Mouse (Mus musculus): ENCODE results near the gene Gpc5.

The Gpc5 gene

DNA sequence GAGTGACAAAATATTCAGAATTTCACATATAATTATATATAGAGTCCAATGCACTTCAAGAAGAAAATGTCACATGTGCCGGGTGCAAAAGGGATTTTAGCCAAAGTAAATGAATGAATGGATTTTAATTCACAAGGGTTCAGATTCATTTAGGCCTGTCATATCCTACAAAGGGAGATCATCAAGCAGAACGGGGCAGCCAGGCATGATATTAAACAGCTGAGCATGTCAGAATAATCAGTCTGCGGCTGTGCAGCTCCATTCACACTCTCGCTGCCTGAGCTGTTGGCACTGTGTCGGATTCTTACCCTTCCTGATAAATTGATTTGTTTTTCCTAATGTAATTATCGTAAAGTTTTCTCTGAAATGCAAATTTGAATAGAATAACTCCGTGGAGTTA is 524.8 kb downstream of the Gpc5 start:
- in situ Hi-C loops (cut with MboI; ENCODE audit: low pct_unique_long_range_greater_than_20kb in 1 of 2, low sequenced_read_pairs in 2 of 2, unreplicated experiment in 1 of 2), result no loop called here

DNA sequence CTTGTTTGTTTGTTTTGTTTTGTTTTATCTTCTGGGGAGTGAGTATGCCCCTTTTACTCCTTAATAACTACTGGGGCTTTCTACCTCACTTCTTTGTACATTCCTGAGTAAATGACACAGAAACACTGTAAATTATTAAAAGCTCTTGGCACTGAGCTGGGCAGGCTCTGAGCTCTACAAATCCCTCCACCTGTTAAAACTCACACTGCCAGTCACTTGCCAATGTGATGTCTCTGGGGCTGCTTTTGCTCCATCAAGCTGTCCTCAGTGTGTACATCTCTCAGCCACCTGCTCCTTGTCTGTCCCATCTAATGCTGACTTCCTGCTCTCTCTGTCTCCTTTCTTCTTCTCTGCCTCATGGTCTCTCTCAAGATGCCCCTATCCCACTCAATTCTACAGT is 528.5 kb downstream of the Gpc5 start:
- in situ Hi-C loops (cut with MboI; ENCODE audit: low pct_unique_long_range_greater_than_20kb in 1 of 2, low sequenced_read_pairs in 2 of 2, unreplicated experiment in 1 of 2), result no loop called here

GRCm38 (mm10) chr14:115631160-115631898 is 539.3 kb downstream of the Gpc5 start:
- in situ Hi-C loops (cut with MboI; ENCODE audit: low pct_unique_long_range_greater_than_20kb in 1 of 2, low sequenced_read_pairs in 2 of 2, unreplicated experiment in 1 of 2), result no loop called here

GRCm38 (mm10) chr14:115633311-115633710 is 541.3 kb downstream of the Gpc5 start:
- in situ Hi-C loops (cut with MboI; ENCODE audit: low pct_unique_long_range_greater_than_20kb in 1 of 2, low sequenced_read_pairs in 2 of 2, unreplicated experiment in 1 of 2), result no loop called here

DNA sequence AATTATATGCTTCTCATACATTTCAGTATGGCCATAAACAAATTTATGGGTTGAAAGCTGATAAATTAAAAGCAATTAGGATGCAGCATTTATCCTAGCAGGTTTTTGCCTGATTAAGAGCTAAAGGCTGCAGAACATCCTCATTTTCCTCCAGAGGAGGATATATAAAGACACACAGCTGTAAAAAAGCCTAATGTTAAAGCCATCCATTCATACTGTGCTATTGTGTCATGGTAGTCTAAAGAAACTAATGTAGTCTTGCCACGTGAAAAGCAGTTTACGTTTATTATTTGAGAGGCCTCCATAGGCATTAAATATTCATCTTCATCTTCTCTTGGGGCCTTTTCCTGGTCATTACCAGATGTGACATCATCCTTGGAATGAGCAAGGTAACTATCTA is 587.9 kb downstream of the Gpc5 start:
- in situ Hi-C loops (cut with MboI; ENCODE audit: low pct_unique_long_range_greater_than_20kb in 1 of 2, low sequenced_read_pairs in 2 of 2, unreplicated experiment in 1 of 2), result no loop called here

- in situ Hi-C loops (cut with MboI; ENCODE audit: low pct_unique_long_range_greater_than_20kb in 1 of 2, low sequenced_read_pairs in 2 of 2, unreplicated experiment in 1 of 2), result no loop called here
Measured at GRCm38 (mm10) chr14:115746013-115746412, 654.0 kb downstream of the Gpc5 start.

GRCm38 (mm10) chr14:115760241-115760640 is 668.2 kb downstream of the Gpc5 start:
- in situ Hi-C loops (cut with MboI; ENCODE audit: low pct_unique_long_range_greater_than_20kb in 1 of 2, low sequenced_read_pairs in 2 of 2, unreplicated experiment in 1 of 2), result no loop called here

GRCm38 (mm10) chr14:115779382-115780177 is 687.6 kb downstream of the Gpc5 start:
- in situ Hi-C loops (cut with MboI; ENCODE audit: low pct_unique_long_range_greater_than_20kb in 1 of 2, low sequenced_read_pairs in 2 of 2, unreplicated experiment in 1 of 2), result no loop called here

- in situ Hi-C loops (cut with MboI; ENCODE audit: low pct_unique_long_range_greater_than_20kb in 1 of 2, low sequenced_read_pairs in 2 of 2, unreplicated experiment in 1 of 2), result no loop called here
Measured at GRCm38 (mm10) chr14:115804751-115805150, 712.7 kb downstream of the Gpc5 start.

GRCm38 (mm10) chr14:115819021-115819420 is 727.0 kb downstream of the Gpc5 start:
- in situ Hi-C loops (cut with MboI; ENCODE audit: low pct_unique_long_range_greater_than_20kb in 1 of 2, low sequenced_read_pairs in 2 of 2, unreplicated experiment in 1 of 2), result no loop called here

DNA sequence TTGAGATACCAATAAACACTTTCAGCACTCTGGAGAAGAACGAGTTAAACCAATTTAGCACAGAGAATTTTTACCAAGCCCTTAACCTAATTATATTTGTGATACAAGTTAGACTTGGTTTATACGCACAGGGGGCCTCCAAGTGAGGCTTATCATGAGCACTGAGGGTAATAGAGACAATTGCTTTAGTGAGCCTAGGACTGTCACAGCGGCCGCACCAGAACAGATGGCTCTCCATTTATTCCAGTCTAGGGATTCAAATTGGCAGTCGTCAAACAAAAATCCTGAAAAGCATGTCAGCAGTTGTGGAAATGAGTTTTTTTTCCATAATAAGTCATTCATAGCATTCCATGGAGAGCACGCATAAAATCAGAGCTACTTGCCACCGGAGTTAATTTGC is 729.6 kb downstream of the Gpc5 start:
- in situ Hi-C loops (cut with MboI; ENCODE audit: low pct_unique_long_range_greater_than_20kb in 1 of 2, low sequenced_read_pairs in 2 of 2, unreplicated experiment in 1 of 2), result no loop called here

DNA sequence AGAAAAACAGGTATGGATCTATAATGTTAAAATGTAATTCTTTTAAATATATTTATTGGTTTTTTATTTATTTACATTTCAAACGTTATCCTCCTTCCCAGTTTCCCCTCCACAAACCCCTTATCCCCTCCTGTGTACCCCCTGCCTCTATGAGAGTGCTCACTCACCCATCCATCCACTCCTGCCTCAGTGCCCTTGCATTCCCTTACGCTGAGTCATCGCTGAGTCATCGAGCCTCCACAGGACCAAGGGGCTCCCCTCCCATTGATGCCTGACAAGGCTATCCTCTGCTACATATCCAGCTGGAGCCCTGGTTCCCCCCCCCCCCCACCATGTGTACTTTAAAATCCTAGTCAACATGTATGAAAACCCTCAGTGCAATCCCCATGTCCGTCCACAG is 738.5 kb downstream of the Gpc5 start:
- in situ Hi-C loops (cut with MboI; ENCODE audit: low pct_unique_long_range_greater_than_20kb in 1 of 2, low sequenced_read_pairs in 2 of 2, unreplicated experiment in 1 of 2), result no loop called here

- in situ Hi-C loops (cut with MboI; ENCODE audit: low pct_unique_long_range_greater_than_20kb in 1 of 2, low sequenced_read_pairs in 2 of 2, unreplicated experiment in 1 of 2), result no loop called here
Measured at GRCm38 (mm10) chr14:115831219-115831755, 739.3 kb downstream of the Gpc5 start.

- in situ Hi-C loops (cut with MboI; ENCODE audit: low pct_unique_long_range_greater_than_20kb in 1 of 2, low sequenced_read_pairs in 2 of 2, unreplicated experiment in 1 of 2), result no loop called here
Measured at GRCm38 (mm10) chr14:115831854-115832625, 740.0 kb downstream of the Gpc5 start.

GRCm38 (mm10) chr14:115843783-115844182 is 751.8 kb downstream of the Gpc5 start:
- in situ Hi-C loops (cut with MboI; ENCODE audit: low pct_unique_long_range_greater_than_20kb in 1 of 2, low sequenced_read_pairs in 2 of 2, unreplicated experiment in 1 of 2), result no loop called here

DNA sequence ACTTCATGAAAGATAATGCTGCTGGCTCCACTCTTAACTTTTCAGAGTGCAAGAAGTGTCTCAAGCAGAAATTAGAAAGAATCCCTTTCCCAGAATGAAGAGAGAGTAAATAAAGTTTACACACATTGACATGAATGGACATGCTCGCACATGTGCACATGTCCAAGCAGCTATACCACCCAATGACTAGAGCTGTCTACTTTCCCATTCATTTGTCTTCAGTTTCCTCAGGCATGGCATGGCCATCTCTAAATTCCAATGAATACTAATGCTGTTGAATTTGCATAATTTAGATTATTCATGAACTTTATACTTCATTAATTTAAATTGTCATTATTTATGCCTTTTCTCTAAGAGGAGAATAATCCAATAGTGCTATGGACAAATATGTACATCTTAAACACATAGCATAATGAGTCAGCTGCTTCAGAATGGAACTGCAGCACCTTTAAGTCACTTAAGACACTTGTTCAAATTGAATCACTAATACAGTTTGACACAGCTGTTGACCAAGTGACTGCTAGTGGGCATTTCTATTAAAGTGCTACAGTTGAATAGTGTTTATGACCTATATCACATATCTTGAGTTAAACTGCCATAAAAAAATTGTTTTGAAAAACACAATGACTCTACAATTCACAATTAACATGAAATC is 752.9 kb downstream of the Gpc5 start:
- in situ Hi-C loops (cut with MboI; ENCODE audit: low pct_unique_long_range_greater_than_20kb in 1 of 2, low sequenced_read_pairs in 2 of 2, unreplicated experiment in 1 of 2), result no loop called here

DNA sequence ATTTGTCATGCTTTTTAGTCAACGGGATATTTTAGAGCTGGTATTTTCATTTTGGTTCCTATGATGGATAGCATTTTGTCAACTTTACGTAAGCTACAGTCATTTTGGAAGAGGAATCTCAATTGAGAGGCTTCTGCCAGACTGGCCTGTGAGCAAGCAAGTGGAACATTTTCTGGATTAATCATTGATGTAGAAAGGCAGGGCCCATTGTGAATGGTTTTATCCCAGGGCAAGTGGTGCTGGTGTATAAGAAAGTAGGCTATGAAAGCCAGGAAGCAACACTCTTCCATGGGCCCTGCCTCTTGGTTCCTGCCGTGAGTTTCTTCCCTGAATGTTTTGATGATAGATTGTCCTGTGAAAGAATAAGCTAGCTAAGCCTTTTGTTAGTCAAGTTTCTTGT is 777.1 kb downstream of the Gpc5 start:
- in situ Hi-C loops (cut with MboI; ENCODE audit: low pct_unique_long_range_greater_than_20kb in 1 of 2, low sequenced_read_pairs in 2 of 2, unreplicated experiment in 1 of 2), result no loop called here

- in situ Hi-C loops (cut with MboI; ENCODE audit: low pct_unique_long_range_greater_than_20kb in 1 of 2, low sequenced_read_pairs in 2 of 2, unreplicated experiment in 1 of 2), result no loop called here
Measured at GRCm38 (mm10) chr14:115976062-115976461, 884.0 kb downstream of the Gpc5 start.
